ENCODE assay signal across 22 mouse cellular contexts in the genomic region with DNA sequence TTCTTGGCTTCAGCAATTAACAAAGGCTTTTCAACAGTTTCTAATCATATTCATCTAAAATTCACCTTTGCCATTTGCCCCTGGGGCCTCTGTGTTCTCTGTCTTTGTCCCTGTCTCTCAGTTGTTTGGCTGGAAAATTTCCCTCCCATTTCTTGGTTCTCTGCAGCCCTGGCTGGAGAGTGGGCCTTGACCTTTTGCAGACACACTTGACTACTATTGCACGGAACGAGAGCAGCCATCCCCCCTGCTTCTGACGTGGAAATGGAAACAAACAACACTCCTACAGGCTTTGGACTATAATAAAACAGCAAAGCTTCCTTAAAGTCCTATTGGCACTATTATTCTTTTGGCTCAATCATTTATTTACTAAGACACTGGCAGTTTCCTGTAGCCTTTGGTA. TPM values are rescaled to one million over a fixed set of nuclear protein-coding genes. Genes with fewer than 3 reads are reported as not detected.
"Had no signal": no experiment of that assay in that cellular context is flagged by ENCODE, and none has a peak within 500 bp of the region (broad histone marks: within the 10 kb centered on the region; RNA-seq: fewer than 3 reads in every experiment).

No protein-coding gene starts in this region.

- H3K9me3 ChIP-seq: kidney, embryonic 15.5 days; liver, embryonic 13.5 days; midbrain, embryonic 12.5 days; midbrain, embryonic 15.5 days; neural tube, embryonic 13.5 days; stomach, embryonic 15.5 days had no signal

- H3K36me3 ChIP-seq: kidney, embryonic 15.5 days; liver, embryonic 13.5 days; midbrain, embryonic 12.5 days; midbrain, embryonic 15.5 days; neural tube, embryonic 13.5 days; stomach, embryonic 15.5 days had no signal

- ATAC-seq: intestine, postnatal 0 days; midbrain, embryonic 15.5 days had no signal

- H3K4me1 ChIP-seq: liver, embryonic 13.5 days; midbrain, embryonic 12.5 days; midbrain, embryonic 15.5 days; neural tube, embryonic 13.5 days; stomach, embryonic 15.5 days had no signal

- H3K27me3 ChIP-seq: kidney, embryonic 15.5 days; liver, embryonic 13.5 days; midbrain, embryonic 12.5 days; midbrain, embryonic 15.5 days; neural tube, embryonic 13.5 days; stomach, embryonic 15.5 days had no signal

- H3K9ac ChIP-seq: kidney, embryonic 15.5 days; liver, embryonic 13.5 days; midbrain, embryonic 12.5 days; midbrain, embryonic 15.5 days; neural tube, embryonic 13.5 days; stomach, embryonic 15.5 days had no signal

- DNase-seq: kidney, adult 2 months; kidney, postnatal 25 days; layer of hippocampus, postnatal 36 days; liver, embryonic 13.5 days; lung, adult 2 months; lung, postnatal 14 days; lung, postnatal 4 days; right cerebral cortex, adult 18-20 months; right cerebral cortex, postnatal 14 days; right cerebral cortex, postnatal 4 days; thymus, postnatal 25 days had no signal

- H3K4me3 ChIP-seq: kidney, embryonic 15.5 days; left cerebral cortex, adult 2 months; liver, embryonic 13.5 days; midbrain, embryonic 12.5 days; midbrain, embryonic 15.5 days; myocyte; neural tube, embryonic 13.5 days; stomach, embryonic 15.5 days had no signal

- H3K4me2 ChIP-seq: kidney, embryonic 15.5 days; liver, embryonic 13.5 days; midbrain, embryonic 12.5 days; midbrain, embryonic 15.5 days; neural tube, embryonic 13.5 days; stomach, embryonic 15.5 days had no signal

- H3K27ac ChIP-seq: kidney, embryonic 15.5 days; left cerebral cortex, adult 2 months; liver, embryonic 13.5 days; midbrain, embryonic 12.5 days; midbrain, embryonic 15.5 days; neural tube, embryonic 13.5 days; stomach, embryonic 15.5 days had no signal

RNA-seq across cellular contexts. Expression of gene Ednra, which starts 27.8 kb away (rescaled TPM):
- total RNA-seq: megakaryocyte-erythroid progenitor cell, adult 5-6 weeks; monocyte, adult 5-6 weeks; neutrophil, adult 5-6 weeks had no signal
